Mouse (Mus musculus) liver, adult 2 months (tissue): ENCODE results near the gene Galk2. TPM values are rescaled to one million over a fixed set of nuclear protein-coding genes. Genes with fewer than 3 reads are reported as not detected.
A peak's percentile ranks its signal among the peaks of the same experiment; 100 is the strongest.

ENCODE experiments used
- DNase-seq: peaks from one replicate; pipeline ENCODE4 v3.0.0-alpha.2; 2011; ENCODE audit warnings: low read depth, low spot score; ENCODE audit errors: extremely low read depth
- H3K27ac ChIP-seq: fragments of 200-500 bp; replicated peaks from 2 replicates; pipeline ENCODE4 v1.5.1; 2012; ENCODE audit warnings: low read depth, mild to moderate bottlenecking, control low read depth, inconsistent platforms, low read length; ENCODE audit not compliant: insufficient read depth
- H3K27me3 ChIP-seq: fragments of 200-500 bp; 2 replicates; pipeline ENCODE4 v1.6.1; 2012; ENCODE audit warnings: mild to moderate bottlenecking, moderate library complexity, low read length, inconsistent platforms; ENCODE audit not compliant: control insufficient read depth, insufficient read depth
- H3K36me3 ChIP-seq: fragments of 200-500 bp; 2 replicates; pipeline ENCODE4 v1.6.1; 2012; ENCODE audit warnings: low read length, inconsistent platforms; ENCODE audit not compliant: control insufficient read depth, insufficient read depth
- H3K4me1 ChIP-seq: fragments of 200-500 bp; 2 replicates; pipeline ENCODE4 v1.6.1; 2011; ENCODE audit warnings: low read length; ENCODE audit not compliant: control insufficient read depth, insufficient read depth
- H3K4me3 ChIP-seq: fragments of 200-500 bp; 2 replicates; pipeline ENCODE4 v1.5.1; 2011; ENCODE audit warnings: low read depth, mild to moderate bottlenecking, control low read depth, low read length, moderate library complexity; ENCODE audit not compliant: insufficient read depth
- H3K79me2 ChIP-seq: fragments of 200-500 bp; 2 replicates; pipeline ENCODE4 v1.6.1; 2012; ENCODE audit warnings: inconsistent platforms, mild to moderate bottlenecking, low read length, moderate library complexity; ENCODE audit not compliant: control insufficient read depth, insufficient read depth
- H3K9ac ChIP-seq: fragments of 200-500 bp; 2 replicates; pipeline ENCODE4 v1.6.1; 2012; ENCODE audit warnings: low read depth, mild to moderate bottlenecking, control low read depth, inconsistent platforms, low read length
- CTCF ChIP-seq: fragments of 200-500 bp; IDR thresholded peaks from 2 replicates; pipeline ENCODE4 v1.5.1; 2011; ENCODE audit warnings: low read depth, low read length, control low read depth
- POLR2A ChIP-seq: fragments of 200-500 bp; IDR thresholded peaks from 2 replicates; pipeline ENCODE4 v1.6.1; 2011; ENCODE audit warnings: low read length, control low read depth; ENCODE audit not compliant: insufficient read depth; ENCODE audit errors: extremely low read depth
- WGBS: fragments of 180-500 bp; shearing (Covaris S2); methylation state at CpG from one replicate; pipeline ENCODE4 v1.1.7; 2018; 5-methylcytosine and 5-hydroxymethylcytosine counted together
- polyA plus RNA-seq: library from polyadenylated mRNA; depleted of rRNA; stranded (reverse); fragments of >200 nt; gene quantifications from 2 replicates; pipeline ENCODE4 v1.2.3, GENCODE M21; 2012
- total RNA-seq: library from RNA; depleted of rRNA; stranded (reverse); fragments of >200 nt; gene quantifications from 2 replicates; pipeline ENCODE4 v1.2.3, GENCODE M21; 2014

The Galk2 gene
- total and polyA plus RNA-seq, 2 experiments: 11.8 to 30.4 TPM

GRCm38 (mm10) chr2:125925081-125925480 is 66.2 kb downstream of the Galk2 start:
- Histone ChIP-seq H3K4me3 (no peak overlapping the region), H3K36me3 (peaks cover 3% of the 10 kb centered on the region; the same call in 1 of the 2 replicates), H3K79me2 (no peaks in the 10 kb centered on the region), H3K27ac (no peak overlapping the region), H3K4me1 (no peaks in the 10 kb centered on the region), H3K9ac (no peak overlapping the region), H3K27me3 (no peaks in the 10 kb centered on the region)
- 82% methylated on average over 3 of the region's 3 CpGs for WGBS
- DNase-seq: no peak
- TF ChIP-seq CTCF (no peak), POLR2A (no peak)

DNA sequence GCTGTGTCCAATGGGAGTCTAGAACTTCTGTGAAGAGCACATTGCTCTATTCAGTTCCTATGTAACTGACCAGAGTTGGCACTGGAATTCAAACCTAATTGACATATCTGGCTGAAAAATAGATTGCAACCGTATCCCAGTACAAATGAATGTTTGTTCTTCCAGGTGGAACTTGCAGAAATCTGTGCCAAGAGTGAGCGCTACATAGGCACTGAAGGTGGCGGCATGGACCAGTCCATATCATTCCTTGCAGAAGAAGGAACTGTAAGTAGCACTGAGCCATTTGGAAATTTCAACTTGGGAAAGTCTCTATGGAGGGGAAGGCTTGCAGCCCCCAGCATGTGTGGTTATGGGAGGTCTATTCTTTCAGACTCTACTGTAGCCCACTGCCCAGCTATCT is 70.5 kb downstream of the Galk2 start:
- peak; percentile 34 for DNase-seq
- WGBS: 67% methylated on average over 3 of the region's 3 CpGs
- Histone ChIP-seq H3K79me2 (no peaks in the 10 kb centered on the region), H3K27ac (no peak overlapping the region), H3K27me3 (no peaks in the 10 kb centered on the region), H3K9ac (no peak overlapping the region), H3K4me1 (no peaks in the 10 kb centered on the region), H3K36me3 (peaks cover 6% of the 10 kb centered on the region; the same call in 1 of the 2 replicates), H3K4me3 (no peak overlapping the region)
- TF ChIP-seq POLR2A: no peak
- TF ChIP-seq CTCF: no peak

DNA sequence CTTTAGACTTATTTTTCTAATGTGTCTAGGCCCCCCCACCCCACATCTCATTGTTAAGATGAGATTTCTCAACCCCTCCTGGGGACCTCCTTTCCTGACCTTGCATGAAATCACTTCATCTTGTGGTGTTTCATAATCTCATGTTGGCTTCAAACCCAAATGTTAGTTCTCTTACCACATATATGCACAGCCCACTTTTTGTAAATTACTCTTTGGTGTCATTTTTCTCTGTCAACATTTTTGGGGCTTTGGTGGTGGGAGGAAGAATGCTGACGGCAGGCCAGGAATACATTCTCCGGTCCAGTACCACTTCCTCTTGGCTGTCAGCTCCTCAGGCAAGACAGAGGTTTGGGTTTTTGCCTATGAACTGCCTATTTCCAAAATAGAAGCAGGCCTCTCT is 71.0 kb downstream of the Galk2 start:
- DNase-seq: no peak
- Histone ChIP-seq H3K27ac (no peak overlapping the region), H3K27me3 (no peaks in the 10 kb centered on the region), H3K9ac (no peak overlapping the region), H3K79me2 (no peaks in the 10 kb centered on the region), H3K4me3 (no peak overlapping the region), H3K36me3 (peaks cover 6% of the 10 kb centered on the region; the same call in 1 of the 2 replicates), H3K4me1 (no peaks in the 10 kb centered on the region)
- TF ChIP-seq CTCF: no peak
- no peak for TF ChIP-seq POLR2A
- WGBS: 80% methylated on average over 2 of the region's 2 CpGs

- WGBS: 96% methylated on average over 5 of the region's 5 CpGs
Observed at GRCm38 (mm10) chr2:125931193-125931592, 72.3 kb downstream of the Galk2 start.

DNA sequence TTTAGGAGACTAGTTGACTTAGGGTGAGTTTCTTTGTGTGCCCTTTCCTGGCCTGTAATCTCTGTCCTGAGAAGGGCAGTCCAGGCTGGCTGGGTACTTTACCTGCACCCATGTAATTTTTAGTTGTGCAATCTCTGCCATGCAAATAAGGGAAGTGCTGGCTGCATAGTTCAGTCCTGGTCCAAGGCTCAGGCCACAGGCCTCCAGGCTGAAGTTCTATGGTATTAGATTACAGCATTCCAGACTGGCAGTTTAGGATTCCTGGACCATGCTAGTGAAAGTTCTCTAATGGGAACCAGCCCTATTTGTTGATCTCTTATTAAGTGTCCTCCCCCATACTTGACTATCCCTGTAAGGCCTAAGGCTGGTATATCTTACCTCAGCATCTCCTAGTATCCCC is 73.8 kb downstream of the Galk2 start:
- Histone ChIP-seq H3K79me2 (no peaks in the 10 kb centered on the region), H3K4me3 (no peak overlapping the region), H3K27me3 (no peaks in the 10 kb centered on the region), H3K36me3 (peaks cover 7% of the 10 kb centered on the region; the same call in 1 of the 2 replicates), H3K9ac (no peak overlapping the region), H3K4me1 (no peaks in the 10 kb centered on the region), H3K27ac (no peak overlapping the region)
- no peak for TF ChIP-seq CTCF
- no peak for TF ChIP-seq POLR2A
- DNase-seq: peak; percentile 84

More at GRCm38 (mm10) chr2:125931193-125931592, 72.3 kb downstream of the Galk2 start:
- peaks cover 7% of the 10 kb centered on the region; the same call in 1 of the 2 replicates for H3K36me3 ChIP-seq
- no peaks in the 10 kb centered on the region for H3K4me1 ChIP-seq
- H3K4me3 ChIP-seq: no peak overlapping the region
- no peak for TF ChIP-seq POLR2A
- no peak overlapping the region for H3K9ac ChIP-seq
- H3K27me3 ChIP-seq: no peaks in the 10 kb centered on the region
- no peak for DNase-seq
- no peak overlapping the region for H3K27ac ChIP-seq
- H3K79me2 ChIP-seq: no peaks in the 10 kb centered on the region

DNA sequence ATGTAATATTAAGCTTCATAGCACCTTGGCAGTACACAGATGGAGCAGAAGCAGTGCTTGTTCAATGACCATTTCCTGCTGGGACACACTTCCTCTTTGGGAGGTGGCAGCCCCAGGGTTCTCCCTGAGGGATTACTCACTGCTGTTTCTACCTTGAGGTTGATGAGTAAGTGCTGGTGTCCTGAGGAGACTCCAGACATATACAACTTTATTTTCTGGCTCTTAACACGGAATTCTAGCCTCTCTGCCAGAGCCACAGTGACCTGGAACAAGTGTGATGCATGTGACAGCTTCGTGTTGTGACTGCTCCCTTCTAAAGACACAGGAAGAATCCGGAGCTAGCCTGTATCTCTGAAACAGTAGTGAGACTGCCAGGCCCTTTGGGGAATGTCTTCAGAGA is 75.1 kb downstream of the Galk2 start:
- WGBS: 78% methylated on average over 3 of the region's 3 CpGs

More for the DNA sequence above, 75.1 kb downstream of the Galk2 start:
- Histone ChIP-seq H3K4me1 (no peaks in the 10 kb centered on the region), H3K9ac (no peak overlapping the region), H3K36me3 (peaks cover 9% of the 10 kb centered on the region; the same call in 1 of the 2 replicates), H3K27me3 (no peaks in the 10 kb centered on the region), H3K4me3 (no peak overlapping the region), H3K79me2 (no peaks in the 10 kb centered on the region), H3K27ac (no peak overlapping the region)
- no peak for DNase-seq
- TF ChIP-seq CTCF: no peak
- no peak for TF ChIP-seq POLR2A
